Mouse (Mus musculus) cerebellum, adult (tissue): ENCODE data around the gene Dnajc6.

ENCODE experiments used
- ATAC-seq: cut with Nextera tagmentation; 2 replicates; pipeline ENCODE4 v1.9.2; 2017; ENCODE audit warnings: mild to moderate bottlenecking, moderate library complexity, mixed read lengths; ENCODE audit not compliant: insufficient number of reproducible peaks, low FRiP score, low TSS enrichment

The Dnajc6 gene

GRCm38 (mm10) chr4:101562836-101563235 is 66.4 kb downstream of the Dnajc6 start:
- no peak for ATAC-seq

- ATAC-seq = no peak
Measured at GRCm38 (mm10) chr4:101563607-101564006, 67.2 kb downstream of the Dnajc6 start.

- ATAC-seq = no peak
Measured at GRCm38 (mm10) chr4:101564746-101565417, 68.4 kb downstream of the Dnajc6 start.

- ATAC-seq = no peak
Measured at GRCm38 (mm10) chr4:101569076-101569475, 72.6 kb downstream of the Dnajc6 start.

- no peak for ATAC-seq
Measured at GRCm38 (mm10) chr4:101572142-101572541, 75.7 kb downstream of the Dnajc6 start.

GRCm38 (mm10) chr4:101575307-101575706 is 78.9 kb downstream of the Dnajc6 start:
- ATAC-seq = no peak

GRCm38 (mm10) chr4:101578720-101579119 is 82.3 kb downstream of the Dnajc6 start:
- ATAC-seq = peak; percentile 46; the same call in 1 of the 2 replicates

GRCm38 (mm10) chr4:101579517-101579916 is 83.1 kb downstream of the Dnajc6 start:
- no peak for ATAC-seq

GRCm38 (mm10) chr4:101581156-101581555 is 84.7 kb downstream of the Dnajc6 start:
- ATAC-seq = no peak

- no peak for ATAC-seq
Measured at GRCm38 (mm10) chr4:101582882-101583281, 86.4 kb downstream of the Dnajc6 start.

- peak; percentile 32; the same call in 1 of the 2 replicates for ATAC-seq
Measured at GRCm38 (mm10) chr4:101584524-101585454, 88.3 kb downstream of the Dnajc6 start.

- no peak for ATAC-seq
Measured at GRCm38 (mm10) chr4:101585455-101586184, 89.2 kb downstream of the Dnajc6 start.

- 0 out of 2 replicates have a peak, but pooled peaks have one; percentile 17 for ATAC-seq
Measured at GRCm38 (mm10) chr4:101588932-101589331, 92.5 kb downstream of the Dnajc6 start.

- no peak for ATAC-seq
Measured at GRCm38 (mm10) chr4:101589771-101590170, 93.3 kb downstream of the Dnajc6 start.

- ATAC-seq = no peak
Measured at GRCm38 (mm10) chr4:101591400-101591799, 95.0 kb downstream of the Dnajc6 start.

GRCm38 (mm10) chr4:101592466-101592865 is 96.0 kb downstream of the Dnajc6 start:
- ATAC-seq = no peak

GRCm38 (mm10) chr4:101601758-101602157 is 105.3 kb downstream of the Dnajc6 start:
- no peak for ATAC-seq

GRCm38 (mm10) chr4:101603635-101604034 is 107.2 kb downstream of the Dnajc6 start:
- peak; percentile 72 for ATAC-seq

GRCm38 (mm10) chr4:101616520-101616919 is 120.1 kb downstream of the Dnajc6 start:
- ATAC-seq = no peak

- no peak for ATAC-seq
Measured at GRCm38 (mm10) chr4:101617742-101618141, 121.3 kb downstream of the Dnajc6 start.

- no peak for ATAC-seq
Measured at GRCm38 (mm10) chr4:101620206-101620605, 123.8 kb downstream of the Dnajc6 start.
